Mouse (Mus musculus) thymus, adult 2 months (tissue): Measurements from ENCODE around the gene Cfap70.

Source experiments
- CTCF ChIP-seq: fragments of 200-500 bp; IDR thresholded peaks from 2 replicates; pipeline ENCODE4 v1.5.1; 2012; ENCODE audit warnings: mild to moderate bottlenecking, control low read depth, low read length, moderate library complexity, borderline replicate concordance; ENCODE audit not compliant: control insufficient read depth, poor library complexity, insufficient read depth; ENCODE audit errors: extremely low read depth
- POLR2A ChIP-seq: fragments of 200-500 bp; IDR thresholded peaks from 2 replicates; pipeline ENCODE4 v1.6.1; 2012; ENCODE audit warnings: mild to moderate bottlenecking, low read length, control low read depth, moderate library complexity; ENCODE audit not compliant: control insufficient read depth, poor library complexity, insufficient read depth; ENCODE audit errors: extremely low read depth

DNA sequence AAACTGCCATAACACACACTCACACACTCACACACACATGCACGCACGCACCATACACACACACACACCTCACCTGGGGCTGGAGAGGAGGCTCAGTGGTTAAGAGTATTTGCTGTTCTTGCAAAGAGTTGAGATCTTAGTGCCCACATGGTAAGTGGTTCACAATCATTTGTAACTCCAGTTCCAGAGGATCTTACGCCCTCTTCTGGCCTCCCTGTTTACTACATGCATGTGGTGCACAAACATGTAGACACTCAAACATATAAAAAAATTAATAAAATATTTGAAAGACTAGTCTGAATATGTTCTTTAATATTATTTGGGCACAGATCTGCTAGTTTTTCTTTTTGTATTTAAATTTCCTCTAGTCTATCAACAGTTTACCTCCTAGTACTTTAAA lies 83.8 kb downstream of the Cfap70 start:
- TF ChIP-seq POLR2A, result no peak
- no peak for TF ChIP-seq CTCF
